Mouse (Mus musculus): Measurements from ENCODE around the gene Alg14. TPM values are rescaled to one million over a fixed set of nuclear protein-coding genes. Genes with fewer than 3 reads are reported as not detected.

Alg14 gene
- polyA plus RNA-seq, 1 experiment from 2014 or later = 43.9 TPM

GRCm38 (mm10) chr3:121345643-121346000, 54.0 kb downstream of the Alg14 start:
- Histone ChIP-seq H3K4me2 (no peak overlapping the region), H3K9me3 (ENCODE audit: low read depth, low read length) (no peaks in the 10 kb centered on the region), H3K27me3 (ENCODE audit: insufficient read depth, low read length) (no peaks in the 10 kb centered on the region), H3K4me1 (ENCODE audit: insufficient read depth) (peaks cover 11% of the 10 kb centered on the region), H3K9ac (no peak overlapping the region), H3K4me3 (ENCODE audit: low read depth, low read length) (no peak overlapping the region), H3K27ac (ENCODE audit: low read depth) (peak overlapping the region; percentile 86; the same call in 1 of the 2 replicates), H3K36me3 (ENCODE audit: insufficient read depth) (no peaks in the 10 kb centered on the region)
- no peak for TF ChIP-seq CTCF (IDR thresholded peaks at IDR 0.05; ENCODE audit: low read depth)
- WGBS = 28% methylated on average over 6 of the region's 6 CpGs
- no peak for DNase-seq
- ATAC-seq (ENCODE audit: insufficient read depth) = no peak

GRCm38 (mm10) chr3:121346507-121347267, 55.1 kb downstream of the Alg14 start:
- Histone ChIP-seq H3K27me3 (ENCODE audit: insufficient read depth, low read length) (no peaks in the 10 kb centered on the region), H3K4me1 (ENCODE audit: insufficient read depth) (peaks cover 6% of the 10 kb centered on the region), H3K4me2 (no peak overlapping the region), H3K36me3 (ENCODE audit: insufficient read depth) (no peaks in the 10 kb centered on the region), H3K9me3 (ENCODE audit: low read depth, low read length) (no peaks in the 10 kb centered on the region), H3K27ac (ENCODE audit: low read depth) (no peak overlapping the region), H3K4me3 (ENCODE audit: low read depth, low read length) (no peak overlapping the region), H3K9ac (no peak overlapping the region)
- no peak for TF ChIP-seq CTCF (IDR thresholded peaks at IDR 0.05; ENCODE audit: low read depth)
- ATAC-seq (ENCODE audit: insufficient read depth) = no peak
- no peak for DNase-seq
- WGBS = 81% methylated on average over 12 of the region's 12 CpGs

GRCm38 (mm10) chr3:121348792-121349191, 57.2 kb downstream of the Alg14 start:
- no peak for TF ChIP-seq CTCF (IDR thresholded peaks at IDR 0.05; ENCODE audit: low read depth)
- Histone ChIP-seq H3K4me2 (no peak overlapping the region), H3K27me3 (ENCODE audit: insufficient read depth, low read length) (no peaks in the 10 kb centered on the region), H3K9ac (no peak overlapping the region), H3K27ac (ENCODE audit: low read depth) (no peak overlapping the region), H3K36me3 (ENCODE audit: insufficient read depth) (no peaks in the 10 kb centered on the region), H3K4me1 (ENCODE audit: insufficient read depth) (peaks cover 6% of the 10 kb centered on the region), H3K4me3 (ENCODE audit: low read depth, low read length) (no peak overlapping the region), H3K9me3 (ENCODE audit: low read depth, low read length) (no peaks in the 10 kb centered on the region)
- WGBS = 73% methylated on average over 6 of the region's 6 CpGs
- no peak for DNase-seq
- ATAC-seq (ENCODE audit: insufficient read depth) = no peak

- H3K27ac ChIP-seq (ENCODE audit: low read depth) = no peak overlapping the region
- DNase-seq = peak; percentile 72
Measured at GRCm38 (mm10) chr3:121349334-121350169, 58.0 kb downstream of the Alg14 start.

GRCm38 (mm10) chr3:121351257-121351656, 59.7 kb downstream of the Alg14 start:
- 84% methylated on average over 6 of the region's 6 CpGs for WGBS
- no peak overlapping the region for H3K4me3 ChIP-seq (ENCODE audit: low read depth, low read length)
- DNase-seq (no peak), ATAC-seq (ENCODE audit: insufficient read depth) (no peak)
- H3K4me2 ChIP-seq = no peak overlapping the region
- TF ChIP-seq CTCF (IDR thresholded peaks at IDR 0.05; ENCODE audit: low read depth) = no peak
- H3K9me3 ChIP-seq (ENCODE audit: low read depth, low read length) = no peaks in the 10 kb centered on the region
- no peaks in the 10 kb centered on the region for H3K4me1 ChIP-seq (ENCODE audit: insufficient read depth)
- no peaks in the 10 kb centered on the region for H3K27me3 ChIP-seq (ENCODE audit: insufficient read depth, low read length)
- H3K9ac ChIP-seq = no peak overlapping the region
- H3K27ac ChIP-seq (ENCODE audit: low read depth) = no peak overlapping the region
- H3K36me3 ChIP-seq (ENCODE audit: insufficient read depth) = no peaks in the 10 kb centered on the region

More at GRCm38 (mm10) chr3:121349334-121350169, 58.0 kb downstream of the Alg14 start:
- WGBS = 63% methylated on average over 33 of the region's 33 CpGs
- TF ChIP-seq CTCF (IDR thresholded peaks at IDR 0.05; ENCODE audit: low read depth) = no peak
- no peak overlapping the region for H3K4me2 ChIP-seq
- H3K36me3 ChIP-seq (ENCODE audit: insufficient read depth) = no peaks in the 10 kb centered on the region
- H3K9me3 ChIP-seq (ENCODE audit: low read depth, low read length) = no peaks in the 10 kb centered on the region
- peaks cover 4% of the 10 kb centered on the region for H3K4me1 ChIP-seq (ENCODE audit: insufficient read depth)
- ATAC-seq (ENCODE audit: insufficient read depth) = peak; percentile 41; the same call in 1 of the 2 replicates
- H3K27me3 ChIP-seq (ENCODE audit: insufficient read depth, low read length) = no peaks in the 10 kb centered on the region
- no peak overlapping the region for H3K9ac ChIP-seq
- H3K4me3 ChIP-seq (ENCODE audit: low read depth, low read length) = no peak overlapping the region

GRCm38 (mm10) chr3:121354281-121354680, 62.7 kb downstream of the Alg14 start:
- Histone ChIP-seq H3K27me3 (ENCODE audit: insufficient read depth, low read length) (no peaks in the 10 kb centered on the region), H3K4me1 (ENCODE audit: insufficient read depth) (peaks cover 3% of the 10 kb centered on the region; the same call in 1 of the 2 replicates), H3K4me2 (no peak overlapping the region), H3K4me3 (ENCODE audit: low read depth, low read length) (no peak overlapping the region), H3K27ac (ENCODE audit: low read depth) (no peak overlapping the region), H3K36me3 (ENCODE audit: insufficient read depth) (no peaks in the 10 kb centered on the region), H3K9ac (no peak overlapping the region), H3K9me3 (ENCODE audit: low read depth, low read length) (no peaks in the 10 kb centered on the region)
- no peak for DNase-seq
- no peak for ATAC-seq (ENCODE audit: insufficient read depth)
- TF ChIP-seq CTCF (IDR thresholded peaks at IDR 0.05; ENCODE audit: low read depth) = no peak
- 68% methylated on average over 9 of the region's 9 CpGs for WGBS

- WGBS = 80% methylated on average over 18 of the region's 18 CpGs
- Histone ChIP-seq H3K4me3 (ENCODE audit: low read depth, low read length) (no peak overlapping the region), H3K27me3 (ENCODE audit: insufficient read depth, low read length) (no peaks in the 10 kb centered on the region), H3K4me2 (no peak overlapping the region), H3K27ac (ENCODE audit: low read depth) (no peak overlapping the region), H3K9ac (no peak overlapping the region), H3K4me1 (ENCODE audit: insufficient read depth) (peaks cover 3% of the 10 kb centered on the region; the same call in 1 of the 2 replicates), H3K36me3 (ENCODE audit: insufficient read depth) (no peaks in the 10 kb centered on the region), H3K9me3 (ENCODE audit: low read depth, low read length) (no peaks in the 10 kb centered on the region)
- no peak for ATAC-seq (ENCODE audit: insufficient read depth)
- TF ChIP-seq CTCF (IDR thresholded peaks at IDR 0.05; ENCODE audit: low read depth) = no peak
- DNase-seq = no peak
Measured at GRCm38 (mm10) chr3:121354861-121355470, 63.4 kb downstream of the Alg14 start.
